Mouse (Mus musculus): ENCODE results near the gene Gm10277. TPM values are rescaled to one million over a fixed set of nuclear protein-coding genes. Genes with fewer than 3 reads are reported as not detected.

Gene Gm10277
- total RNA-seq (2014; rRNA removed) (not detected in 2 replicates), polyA plus RNA-seq (2015; fragmentation: Nextera tagmentation; extraction: Ambion mirVana) (0.69 and 0.91 TPM in 2 replicates)

GRCm38 (mm10) chr11:77787707-77788106 is at the start of gene Gm10277:
TSS of gene Gm10277 (minus strand) at chr11:77787747.
- no peak within 1 kb of the TSS for H3K9ac ChIP-seq (replicated peaks; ENCODE audit: low read length)
- ATAC-seq: no peak
- H3K36me3 ChIP-seq (ENCODE audit: insufficient read depth, low read length): no peaks in the 10 kb centered on the region
- H3K27ac ChIP-seq: peak within 1 kb of the TSS; percentile 55; the same call in 1 of the 2 replicates
- no peak within 1 kb of the TSS for H3K4me3 ChIP-seq (ENCODE audit: low read length)
- no peak for DNase-seq (ENCODE audit: low spot score)
- TF ChIP-seq CTCF (IDR thresholded peaks at IDR 0.05; ENCODE audit: low read depth): no peak
- H3K9me3 ChIP-seq (ENCODE audit: low read length): no peaks in the 10 kb centered on the region
- no peaks in the 10 kb centered on the region for H3K27me3 ChIP-seq (ENCODE audit: insufficient read depth, low read length)
- no peak within 1 kb of the TSS for H3K4me2 ChIP-seq (ENCODE audit: low read depth, low read length)
- H3K4me1 ChIP-seq (ENCODE audit: insufficient read depth, low read length): peaks cover 35% of the 10 kb centered on the region
- WGBS: 84% methylated on average over 5 of the region's 5 CpGs

- Histone ChIP-seq H3K4me3 (ENCODE audit: low read length) (no peak overlapping the region), H3K27me3 (ENCODE audit: insufficient read depth, low read length) (no peaks in the 10 kb centered on the region), H3K9me3 (ENCODE audit: low read length) (no peaks in the 10 kb centered on the region), H3K4me2 (ENCODE audit: low read depth, low read length) (no peak overlapping the region), H3K36me3 (ENCODE audit: insufficient read depth, low read length) (peaks cover 38% of the 10 kb centered on the region), H3K9ac (replicated peaks; ENCODE audit: low read length) (no peak overlapping the region), H3K4me1 (ENCODE audit: insufficient read depth, low read length) (no peaks in the 10 kb centered on the region; the same call in none of the 2 replicates), H3K27ac (no peak overlapping the region)
- ATAC-seq (no peak), DNase-seq (ENCODE audit: low spot score) (no peak)
- 72% methylated on average over 4 of the region's 4 CpGs for WGBS
- no peak for TF ChIP-seq CTCF (IDR thresholded peaks at IDR 0.05; ENCODE audit: low read depth)
These were observed 49.2 kb upstream of the Gm10277 start for GRCm38 (mm10) chr11:77836751-77837150.

GRCm38 (mm10) chr11:77836290-77836689 is 48.7 kb upstream of the Gm10277 start:
- Histone ChIP-seq H3K27me3 (ENCODE audit: insufficient read depth, low read length) (no peaks in the 10 kb centered on the region), H3K4me3 (ENCODE audit: low read length) (no peak overlapping the region), H3K9ac (replicated peaks; ENCODE audit: low read length) (no peak overlapping the region), H3K4me1 (ENCODE audit: insufficient read depth, low read length) (no peaks in the 10 kb centered on the region; the same call in none of the 2 replicates), H3K27ac (no peak overlapping the region), H3K36me3 (ENCODE audit: insufficient read depth, low read length) (peaks cover 33% of the 10 kb centered on the region; the same call in 1 of the 2 replicates), H3K9me3 (ENCODE audit: low read length) (no peaks in the 10 kb centered on the region), H3K4me2 (ENCODE audit: low read depth, low read length) (no peak overlapping the region)
- 55% methylated on average over 5 of the region's 5 CpGs for WGBS
- DNase-seq (ENCODE audit: low spot score): no peak
- ATAC-seq: no peak
- no peak for TF ChIP-seq CTCF (IDR thresholded peaks at IDR 0.05; ENCODE audit: low read depth)

- H3K9ac ChIP-seq (replicated peaks; ENCODE audit: low read length): no peak overlapping the region
- DNase-seq (ENCODE audit: low spot score): no peak
- no peak overlapping the region for H3K4me2 ChIP-seq (ENCODE audit: low read depth, low read length)
- H3K9me3 ChIP-seq (ENCODE audit: low read length): no peaks in the 10 kb centered on the region
- no peak overlapping the region for H3K27ac ChIP-seq
- H3K4me1 ChIP-seq (ENCODE audit: insufficient read depth, low read length): no peaks in the 10 kb centered on the region; the same call in 1 of the 2 replicates
- no peak overlapping the region for H3K4me3 ChIP-seq (ENCODE audit: low read length)
- no peak for ATAC-seq
- peak; percentile 40 for TF ChIP-seq CTCF (IDR thresholded peaks at IDR 0.05; ENCODE audit: low read depth)
- H3K27me3 ChIP-seq (ENCODE audit: insufficient read depth, low read length): no peaks in the 10 kb centered on the region
- H3K36me3 ChIP-seq (ENCODE audit: insufficient read depth, low read length): peaks cover 33% of the 10 kb centered on the region; the same call in 1 of the 2 replicates
- WGBS: 81% methylated on average over 3 of the region's 3 CpGs
These were observed 47.6 kb upstream of the Gm10277 start for GRCm38 (mm10) chr11:77835109-77835508.

GRCm38 (mm10) chr11:77832541-77832940 is 45.0 kb upstream of the Gm10277 start:
- Histone ChIP-seq H3K4me2 (ENCODE audit: low read depth, low read length) (no peak overlapping the region), H3K9ac (replicated peaks; ENCODE audit: low read length) (no peak overlapping the region), H3K27ac (no peak overlapping the region), H3K4me1 (ENCODE audit: insufficient read depth, low read length) (peaks cover 5% of the 10 kb centered on the region; the same call in 1 of the 2 replicates), H3K4me3 (ENCODE audit: low read length) (no peak overlapping the region), H3K27me3 (ENCODE audit: insufficient read depth, low read length) (no peaks in the 10 kb centered on the region), H3K36me3 (ENCODE audit: insufficient read depth, low read length) (peaks cover 33% of the 10 kb centered on the region; the same call in 1 of the 2 replicates), H3K9me3 (ENCODE audit: low read length) (no peaks in the 10 kb centered on the region)
- DNase-seq (ENCODE audit: low spot score) (no peak), ATAC-seq (no peak)
- TF ChIP-seq CTCF (IDR thresholded peaks at IDR 0.05; ENCODE audit: low read depth): no peak
- 70% methylated on average over 4 of the region's 4 CpGs for WGBS

- Histone ChIP-seq H3K4me1 (ENCODE audit: insufficient read depth, low read length) (peaks cover 12% of the 10 kb centered on the region), H3K4me2 (ENCODE audit: low read depth, low read length) (no peak overlapping the region), H3K36me3 (ENCODE audit: insufficient read depth, low read length) (peaks cover 21% of the 10 kb centered on the region; the same call in 1 of the 2 replicates), H3K27ac (no peak overlapping the region), H3K9me3 (ENCODE audit: low read length) (no peaks in the 10 kb centered on the region), H3K27me3 (ENCODE audit: insufficient read depth, low read length) (no peaks in the 10 kb centered on the region), H3K9ac (replicated peaks; ENCODE audit: low read length) (no peak overlapping the region), H3K4me3 (ENCODE audit: low read length) (no peak overlapping the region)
- whole genome bisulfite sequencing: 58% methylated on average over 7 of the region's 7 CpGs
- ATAC-seq (no peak), DNase-seq (ENCODE audit: low spot score) (no peak)
- no peak for TF ChIP-seq CTCF (IDR thresholded peaks at IDR 0.05; ENCODE audit: low read depth)
These were observed 43.3 kb upstream of the Gm10277 start for GRCm38 (mm10) chr11:77830875-77831274.

- no peak overlapping the region for H3K4me2 ChIP-seq (ENCODE audit: low read depth, low read length)
- no peak for TF ChIP-seq CTCF (IDR thresholded peaks at IDR 0.05; ENCODE audit: low read depth)
- no peaks in the 10 kb centered on the region for H3K9me3 ChIP-seq (ENCODE audit: low read length)
- DNase-seq (ENCODE audit: low spot score): peak; percentile 39
- peaks cover 15% of the 10 kb centered on the region for H3K4me1 ChIP-seq (ENCODE audit: insufficient read depth, low read length)
- no peak for ATAC-seq
- H3K36me3 ChIP-seq (ENCODE audit: insufficient read depth, low read length): peaks cover 19% of the 10 kb centered on the region; the same call in 1 of the 2 replicates
- H3K27ac ChIP-seq: no peak overlapping the region
- no peaks in the 10 kb centered on the region for H3K27me3 ChIP-seq (ENCODE audit: insufficient read depth, low read length)
- WGBS: 48% methylated on average over 23 of the region's 23 CpGs
- no peak overlapping the region for H3K9ac ChIP-seq (replicated peaks; ENCODE audit: low read length)
- H3K4me3 ChIP-seq (ENCODE audit: low read length): no peak overlapping the region
These were observed 41.7 kb upstream of the Gm10277 start for GRCm38 (mm10) chr11:77829043-77829841.

Measured in hindbrain, postnatal 0 days (tissue).